Mouse (Mus musculus): ENCODE measurements around the gene Chst1. TPM values are rescaled to one million over a fixed set of nuclear protein-coding genes. Genes with fewer than 3 reads are reported as not detected.

The Chst1 gene
- not detected in 2 replicates for polyA plus RNA-seq (2011; ENCODE audit: insufficient read depth, insufficient read length, low replicate concordance, missing spikeins)

GRCm38 (mm10) chr2:92599487-92600347 is at the start of gene Chst1:
Gene Chst1, plus strand, starts transcription at chr2:92599707.
- WGBS, result under 1% methylated on average over 50 of the region's 82 CpGs
- Histone ChIP-seq H3K4me1 (ENCODE audit: control insufficient read depth, insufficient read depth, low read length) (no peaks in the 10 kb centered on the region), H3K27ac (ENCODE audit: control insufficient read depth, insufficient read depth, low read depth, low read length, poor library complexity) (no peak within 1 kb of the TSS), H3K4me3 (replicated peaks; ENCODE audit: control insufficient read depth, low read depth, low read length) (no peak within 1 kb of the TSS)
- no peak for TF ChIP-seq CTCF (IDR thresholded peaks at IDR 0.05; ENCODE audit: control insufficient read depth, insufficient read depth, low read length)
- TF ChIP-seq POLR2A (IDR thresholded peaks at IDR 0.05; ENCODE audit: borderline replicate concordance, control insufficient read depth, low read depth, low read length), result no peak

- WGBS, result 9% methylated on average over 2 of the region's 2 CpGs
- no peak overlapping the region for H3K27ac ChIP-seq (ENCODE audit: control insufficient read depth, insufficient read depth, low read depth, low read length, poor library complexity)
- H3K4me3 ChIP-seq (replicated peaks; ENCODE audit: control insufficient read depth, low read depth, low read length), result no peak overlapping the region
Observed at GRCm38 (mm10) chr2:92550051-92550450, 49.5 kb upstream of the Chst1 start.

GRCm38 (mm10) chr2:92554536-92554935 is 45.0 kb upstream of the Chst1 start:
- TF ChIP-seq CTCF (IDR thresholded peaks at IDR 0.05; ENCODE audit: control insufficient read depth, insufficient read depth, low read length) (no peak), POLR2A (IDR thresholded peaks at IDR 0.05; ENCODE audit: borderline replicate concordance, control insufficient read depth, low read depth, low read length) (no peak)

More at GRCm38 (mm10) chr2:92550051-92550450, 49.5 kb upstream of the Chst1 start:
- TF ChIP-seq CTCF (IDR thresholded peaks at IDR 0.05; ENCODE audit: control insufficient read depth, insufficient read depth, low read length) (no peak), POLR2A (IDR thresholded peaks at IDR 0.05; ENCODE audit: borderline replicate concordance, control insufficient read depth, low read depth, low read length) (no peak)
- H3K4me1 ChIP-seq (ENCODE audit: control insufficient read depth, insufficient read depth, low read length), result no peaks in the 10 kb centered on the region

GRCm38 (mm10) chr2:92562930-92563329 is 36.6 kb upstream of the Chst1 start:
- TF ChIP-seq CTCF (IDR thresholded peaks at IDR 0.05; ENCODE audit: control insufficient read depth, insufficient read depth, low read length) (no peak), POLR2A (IDR thresholded peaks at IDR 0.05; ENCODE audit: borderline replicate concordance, control insufficient read depth, low read depth, low read length) (no peak)
- no peak overlapping the region for H3K27ac ChIP-seq (ENCODE audit: control insufficient read depth, insufficient read depth, low read depth, low read length, poor library complexity)
- H3K4me1 ChIP-seq (ENCODE audit: control insufficient read depth, insufficient read depth, low read length), result no peaks in the 10 kb centered on the region
- WGBS, result 14% methylated on average over 4 of the region's 4 CpGs
- H3K4me3 ChIP-seq (replicated peaks; ENCODE audit: control insufficient read depth, low read depth, low read length), result no peak overlapping the region

More at GRCm38 (mm10) chr2:92554536-92554935, 45.0 kb upstream of the Chst1 start:
- Histone ChIP-seq H3K4me3 (replicated peaks; ENCODE audit: control insufficient read depth, low read depth, low read length) (no peak overlapping the region), H3K27ac (ENCODE audit: control insufficient read depth, insufficient read depth, low read depth, low read length, poor library complexity) (no peak overlapping the region), H3K4me1 (ENCODE audit: control insufficient read depth, insufficient read depth, low read length) (no peaks in the 10 kb centered on the region)

- WGBS, result 63% methylated on average over 6 of the region's 6 CpGs
- no peaks in the 10 kb centered on the region for H3K4me1 ChIP-seq (ENCODE audit: control insufficient read depth, insufficient read depth, low read length)
- H3K4me3 ChIP-seq (replicated peaks; ENCODE audit: control insufficient read depth, low read depth, low read length), result no peak overlapping the region
- TF ChIP-seq POLR2A (IDR thresholded peaks at IDR 0.05; ENCODE audit: borderline replicate concordance, control insufficient read depth, low read depth, low read length), result no peak
- TF ChIP-seq CTCF (IDR thresholded peaks at IDR 0.05; ENCODE audit: control insufficient read depth, insufficient read depth, low read length), result no peak
- H3K27ac ChIP-seq (ENCODE audit: control insufficient read depth, insufficient read depth, low read depth, low read length, poor library complexity), result no peak overlapping the region
Observed at GRCm38 (mm10) chr2:92570623-92571022, 28.9 kb upstream of the Chst1 start.

- 75% methylated on average over 9 of the region's 9 CpGs for WGBS
- Histone ChIP-seq H3K4me3 (replicated peaks; ENCODE audit: control insufficient read depth, low read depth, low read length) (no peak overlapping the region), H3K27ac (ENCODE audit: control insufficient read depth, insufficient read depth, low read depth, low read length, poor library complexity) (no peak overlapping the region), H3K4me1 (ENCODE audit: control insufficient read depth, insufficient read depth, low read length) (no peaks in the 10 kb centered on the region)
- TF ChIP-seq CTCF (IDR thresholded peaks at IDR 0.05; ENCODE audit: control insufficient read depth, insufficient read depth, low read length) (no peak), POLR2A (IDR thresholded peaks at IDR 0.05; ENCODE audit: borderline replicate concordance, control insufficient read depth, low read depth, low read length) (no peak)
Observed at GRCm38 (mm10) chr2:92577824-92578223, 21.7 kb upstream of the Chst1 start.

- WGBS, result 83% methylated on average over 7 of the region's 7 CpGs
- H3K4me1 ChIP-seq (ENCODE audit: control insufficient read depth, insufficient read depth, low read length), result no peaks in the 10 kb centered on the region
- H3K27ac ChIP-seq (ENCODE audit: control insufficient read depth, insufficient read depth, low read depth, low read length, poor library complexity), result no peak overlapping the region
- H3K4me3 ChIP-seq (replicated peaks; ENCODE audit: control insufficient read depth, low read depth, low read length), result no peak overlapping the region
- TF ChIP-seq CTCF (IDR thresholded peaks at IDR 0.05; ENCODE audit: control insufficient read depth, insufficient read depth, low read length) (no peak), POLR2A (IDR thresholded peaks at IDR 0.05; ENCODE audit: borderline replicate concordance, control insufficient read depth, low read depth, low read length) (no peak)
Observed at GRCm38 (mm10) chr2:92581302-92581701, 18.2 kb upstream of the Chst1 start.

- Histone ChIP-seq H3K4me3 (replicated peaks; ENCODE audit: control insufficient read depth, low read depth, low read length) (no peak overlapping the region), H3K27ac (ENCODE audit: control insufficient read depth, insufficient read depth, low read depth, low read length, poor library complexity) (no peak overlapping the region), H3K4me1 (ENCODE audit: control insufficient read depth, insufficient read depth, low read length) (no peaks in the 10 kb centered on the region)
- no peak for TF ChIP-seq POLR2A (IDR thresholded peaks at IDR 0.05; ENCODE audit: borderline replicate concordance, control insufficient read depth, low read depth, low read length)
- TF ChIP-seq CTCF (IDR thresholded peaks at IDR 0.05; ENCODE audit: control insufficient read depth, insufficient read depth, low read length), result no peak
- 74% methylated on average over 5 of the region's 5 CpGs for WGBS
Observed at GRCm38 (mm10) chr2:92582596-92582995, 16.9 kb upstream of the Chst1 start.

All from bone marrow, adult 2 months (tissue).